Mouse (Mus musculus) intestine, embryonic 16.5 days (tissue): Measurements from ENCODE around the gene Fmo1. TPM values are rescaled to one million over a fixed set of nuclear protein-coding genes. Genes with fewer than 3 reads are reported as not detected.

ENCODE experiments used
- ATAC-seq: fragments of 200-750 bp; cut with Nextera tagmentation; 2 replicates; pipeline ENCODE4 v1.8.0; 2017; ENCODE audit warnings: moderate TSS enrichment, moderate library complexity
- H3K27ac ChIP-seq: fragments of 300-500 bp; sonication (generic); 2 replicates; pipeline ENCODE4 v1.5.1; 2014; ENCODE audit warnings: mild to moderate bottlenecking, low read length
- H3K27me3 ChIP-seq: fragments of 300-500 bp; sonication (generic); replicated peaks from 2 replicates; pipeline ENCODE4 v1.6.1; 2014; ENCODE audit warnings: low read length, control low read depth, mixed read lengths; ENCODE audit not compliant: control insufficient read depth, insufficient read depth
- H3K36me3 ChIP-seq: fragments of 300-500 bp; sonication (generic); 2 replicates; pipeline ENCODE4 v1.6.1; 2014; ENCODE audit warnings: low read length, control low read depth; ENCODE audit not compliant: control insufficient read depth, insufficient read depth
- H3K4me1 ChIP-seq: fragments of 300-500 bp; sonication (generic); 2 replicates; pipeline ENCODE4 v1.6.1; 2014; ENCODE audit warnings: low read length, control low read depth, mixed read lengths; ENCODE audit not compliant: control insufficient read depth, insufficient read depth
- H3K4me2 ChIP-seq: fragments of 300-500 bp; sonication (generic); 2 replicates; pipeline ENCODE4 v1.6.1; 2014; ENCODE audit warnings: low read depth, low read length, control low read depth
- H3K4me3 ChIP-seq: fragments of 300-500 bp; sonication (generic); 2 replicates; pipeline ENCODE4 v1.5.1; 2014; ENCODE audit warnings: mild to moderate bottlenecking, low read length
- H3K9ac ChIP-seq: fragments of 300-500 bp; sonication (generic); 2 replicates; pipeline ENCODE4 v1.6.1; 2014; ENCODE audit warnings: low read depth, low read length
- H3K9me3 ChIP-seq: fragments of 300-500 bp; sonication (generic); 2 replicates; pipeline ENCODE4 v1.6.1; 2016; ENCODE audit warnings: low read length, control low read depth; ENCODE audit not compliant: control insufficient read depth
- WGBS: fragments of 180-500 bp; shearing (Covaris S2); extraction: QIAGEN DNeasy Blood & Tissue Kit; methylation state at CpG from one replicate; pipeline ENCODE4 v1.1.7; 2014; 5-methylcytosine and 5-hydroxymethylcytosine counted together
- polyA plus RNA-seq: library from polyadenylated mRNA; unstranded; fragments of >200 nt; fragmentation: Nextera tagmentation; extraction: Ambion mirVana; gene quantifications from 2 replicates; pipeline ENCODE4 v1.2.1, GENCODE M21; 2015

Gene Fmo1
- polyA plus RNA-seq, 1 experiment from 2014 or later = 12.8 TPM

GRCm38 (mm10) chr1:162864816-162865492 is 1.5 kb downstream of the Fmo1 start:
- Histone ChIP-seq H3K4me1 (no peaks in the 10 kb centered on the region), H3K4me3 (no peak overlapping the region), H3K9ac (no peak overlapping the region), H3K4me2 (no peak overlapping the region), H3K27ac (no peak overlapping the region), H3K36me3 (no peaks in the 10 kb centered on the region), H3K9me3 (no peaks in the 10 kb centered on the region), H3K27me3 (no peaks in the 10 kb centered on the region)
- 82% methylated on average over 8 of the region's 8 CpGs for WGBS
- no peak for ATAC-seq

- H3K9ac ChIP-seq = no peak overlapping the region
- peaks cover 6% of the 10 kb centered on the region for H3K4me1 ChIP-seq
- no peaks in the 10 kb centered on the region for H3K9me3 ChIP-seq
- H3K4me2 ChIP-seq = no peak overlapping the region
- H3K27me3 ChIP-seq = no peaks in the 10 kb centered on the region
- 94% methylated on average over 5 of the region's 5 CpGs for WGBS
- no peaks in the 10 kb centered on the region for H3K36me3 ChIP-seq
- H3K27ac ChIP-seq = no peak overlapping the region
- H3K4me3 ChIP-seq = no peak overlapping the region
- ATAC-seq = no peak
Observed at GRCm38 (mm10) chr1:162864279-162864678, 2.1 kb downstream of the Fmo1 start.

DNA sequence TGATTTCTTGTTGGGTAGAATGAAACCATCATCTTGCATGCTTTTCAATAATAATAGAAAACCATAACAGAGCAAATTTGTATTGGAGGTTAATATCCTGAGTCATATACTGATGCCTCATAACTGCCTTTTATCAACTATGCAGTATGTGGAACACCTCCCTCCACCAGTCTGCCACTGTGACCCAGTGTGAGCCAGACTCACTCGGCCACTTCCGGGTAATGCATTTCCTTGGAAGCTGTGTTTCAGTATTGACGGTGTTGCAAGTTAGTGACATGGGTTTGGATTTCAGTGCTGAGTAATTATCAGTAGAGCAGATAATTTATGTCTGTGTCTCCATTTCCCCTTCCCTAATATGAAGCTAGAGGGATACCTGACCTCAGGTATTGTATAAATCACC is 2.8 kb downstream of the Fmo1 start:
- no peak overlapping the region for H3K27ac ChIP-seq
- H3K27me3 ChIP-seq = no peaks in the 10 kb centered on the region
- H3K9ac ChIP-seq = no peak overlapping the region
- no peaks in the 10 kb centered on the region for H3K36me3 ChIP-seq
- H3K9me3 ChIP-seq = no peaks in the 10 kb centered on the region
- 77% methylated on average over 3 of the region's 3 CpGs for WGBS
- peaks cover 8% of the 10 kb centered on the region for H3K4me1 ChIP-seq
- no peak overlapping the region for H3K4me2 ChIP-seq
- ATAC-seq = no peak
- H3K4me3 ChIP-seq = no peak overlapping the region

- Histone ChIP-seq H3K36me3 (no peaks in the 10 kb centered on the region), H3K4me1 (peaks cover 11% of the 10 kb centered on the region), H3K27ac (no peak overlapping the region), H3K9me3 (no peaks in the 10 kb centered on the region), H3K9ac (no peak overlapping the region), H3K4me3 (no peak overlapping the region), H3K4me2 (no peak overlapping the region), H3K27me3 (no peaks in the 10 kb centered on the region)
- 48% methylated on average over 1 of the region's 1 CpGs for WGBS
- ATAC-seq = no peak
Observed at GRCm38 (mm10) chr1:162862328-162862727, 4.1 kb downstream of the Fmo1 start.

DNA sequence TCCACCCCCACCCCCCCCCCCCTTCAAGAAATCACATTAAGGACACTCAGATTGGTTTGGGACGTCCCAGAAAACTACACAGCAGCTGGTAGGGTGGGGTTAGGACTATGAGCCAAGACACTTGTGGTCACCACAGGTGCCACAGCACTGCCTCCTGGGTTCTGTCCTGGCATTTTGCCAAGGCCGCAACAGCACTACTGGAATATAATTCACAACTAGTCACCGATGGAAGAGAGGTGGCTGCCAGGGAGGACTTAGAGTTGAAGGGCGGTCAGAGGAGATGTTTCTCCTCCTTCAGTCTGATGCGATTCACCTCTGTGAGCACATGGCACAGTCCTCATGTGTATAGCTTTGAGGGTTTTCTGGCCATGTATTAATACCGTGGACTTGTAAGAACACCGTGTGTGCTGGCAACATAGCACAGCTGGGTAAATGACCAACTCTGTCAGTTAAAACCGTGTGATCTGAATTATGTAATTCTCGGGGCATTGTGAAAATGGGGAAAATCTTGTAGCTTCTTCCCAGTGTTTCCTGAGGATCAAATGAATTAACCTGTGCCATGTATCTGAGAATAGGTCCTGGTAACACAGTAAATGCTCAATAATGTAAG is 6.3 kb downstream of the Fmo1 start:
- peaks cover 11% of the 10 kb centered on the region for H3K4me1 ChIP-seq
- H3K27me3 ChIP-seq = no peaks in the 10 kb centered on the region
- no peak overlapping the region for H3K4me3 ChIP-seq
- H3K9me3 ChIP-seq = no peaks in the 10 kb centered on the region
- H3K4me2 ChIP-seq = no peak overlapping the region
- ATAC-seq = peak; percentile 72
- H3K27ac ChIP-seq = no peak overlapping the region
- H3K9ac ChIP-seq = no peak overlapping the region
- WGBS = 67% methylated on average over 9 of the region's 9 CpGs
- H3K36me3 ChIP-seq = no peaks in the 10 kb centered on the region

- Histone ChIP-seq H3K4me1 (peaks cover 11% of the 10 kb centered on the region), H3K4me2 (no peak overlapping the region), H3K9me3 (no peaks in the 10 kb centered on the region), H3K36me3 (no peaks in the 10 kb centered on the region), H3K9ac (no peak overlapping the region), H3K27ac (no peak overlapping the region), H3K27me3 (no peaks in the 10 kb centered on the region), H3K4me3 (peak overlapping the region; percentile 12; the same call in 1 of the 2 replicates)
- 44% methylated on average over 10 of the region's 10 CpGs for WGBS
- peak; percentile 10; the same call in 1 of the 2 replicates for ATAC-seq
Observed at GRCm38 (mm10) chr1:162859545-162859976, 6.8 kb downstream of the Fmo1 start.

DNA sequence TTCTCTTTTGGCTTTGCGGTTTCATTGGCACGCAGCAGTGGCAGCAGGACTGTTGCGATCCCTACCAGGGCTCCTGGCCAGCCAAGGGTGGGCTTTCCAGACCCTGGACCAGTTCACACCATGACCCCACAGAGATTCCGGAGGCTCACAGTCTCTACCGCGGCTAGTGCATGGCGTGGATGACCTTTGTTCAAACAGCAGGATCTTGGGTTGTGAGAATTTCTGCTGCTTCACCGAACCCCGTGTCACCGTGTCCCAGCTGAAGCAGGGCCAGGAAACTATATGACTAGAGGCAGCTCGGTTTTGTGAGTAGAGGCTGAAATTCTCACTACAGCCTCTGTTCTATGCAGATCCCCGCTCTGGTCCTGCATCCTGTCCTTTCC is 7.7 kb downstream of the Fmo1 start:
- Histone ChIP-seq H3K27me3 (no peaks in the 10 kb centered on the region), H3K27ac (no peak overlapping the region), H3K4me3 (0 out of 2 replicates have a peak overlapping the region, but pooled peaks have one; percentile 12), H3K9ac (no peak overlapping the region; the same call in 1 of the 2 replicates), H3K4me2 (0 out of 2 replicates have a peak overlapping the region, but pooled peaks have one; percentile 1), H3K36me3 (no peaks in the 10 kb centered on the region), H3K4me1 (peaks cover 11% of the 10 kb centered on the region), H3K9me3 (no peaks in the 10 kb centered on the region)
- ATAC-seq = no peak
- 63% methylated on average over 12 of the region's 12 CpGs for WGBS

DNA sequence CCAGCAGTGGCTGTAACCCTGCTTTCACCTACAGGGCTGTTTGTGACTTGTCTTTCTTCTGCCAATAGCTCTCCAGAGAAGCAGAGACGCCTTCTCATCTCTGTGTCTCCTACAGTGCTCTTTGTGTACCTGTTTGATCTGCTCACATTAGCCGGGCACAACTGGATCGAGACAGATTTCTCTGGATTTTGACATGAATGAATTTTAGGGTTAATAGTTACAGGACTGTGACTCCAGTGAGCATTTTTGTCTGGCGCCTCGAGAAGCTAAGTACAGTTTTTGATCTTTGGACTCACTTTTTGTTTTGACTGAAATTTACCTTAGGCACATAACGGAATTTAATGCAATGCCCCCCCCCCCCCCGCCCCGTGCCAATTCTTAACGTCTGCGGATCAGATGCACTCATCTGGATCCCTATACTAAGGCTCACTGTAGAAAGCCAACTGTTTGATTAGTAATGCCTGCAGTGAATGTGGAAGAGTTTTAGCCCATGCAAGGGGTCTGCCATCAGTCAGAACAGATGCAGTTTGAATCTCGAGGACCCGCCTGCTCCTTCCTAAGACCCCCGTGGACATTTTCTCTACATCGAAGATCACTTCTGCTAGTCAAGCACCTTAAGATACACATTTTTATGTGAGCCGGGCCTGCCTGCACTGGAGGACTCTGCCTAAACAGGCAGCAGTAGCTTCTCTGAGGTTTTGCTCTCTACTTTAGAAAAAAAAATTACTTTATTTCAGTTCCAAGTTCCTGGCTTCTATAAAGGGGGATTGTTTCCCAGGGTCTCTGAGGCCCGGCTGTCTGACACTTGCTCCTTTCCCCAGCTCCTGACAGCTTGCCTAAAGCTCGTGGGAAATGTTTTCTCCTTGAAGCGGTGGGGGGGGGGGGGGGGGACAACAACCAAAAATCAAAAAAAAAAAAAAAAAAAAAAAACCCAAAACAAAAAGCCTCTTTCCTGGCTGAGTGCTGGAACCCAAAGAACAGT is 8.4 kb downstream of the Fmo1 start:
- Histone ChIP-seq H3K9me3 (no peaks in the 10 kb centered on the region), H3K4me3 (no peak overlapping the region), H3K27ac (no peak overlapping the region), H3K36me3 (no peaks in the 10 kb centered on the region), H3K4me1 (peaks cover 11% of the 10 kb centered on the region), H3K4me2 (no peak overlapping the region), H3K9ac (no peak overlapping the region; the same call in 1 of the 2 replicates), H3K27me3 (no peaks in the 10 kb centered on the region)
- no peak for ATAC-seq
- WGBS = 58% methylated on average over 18 of the region's 18 CpGs
